Mouse (Mus musculus) ES-E14 (cell line): Measurements from ENCODE around the gene Tgm6. TPM values are rescaled to one million over a fixed set of nuclear protein-coding genes. Genes with fewer than 3 reads are reported as not detected.
A peak's percentile ranks its signal among the peaks of the same experiment; 100 is the strongest.

Experiments
- DNase-seq: peaks from one replicate; pipeline ENCODE4 v3.0.0-alpha.2; 2013; ENCODE audit warnings: low read depth, low spot score
- H3K27ac ChIP-seq: 2 replicates; pipeline ENCODE4 v1.5.1; 2012; ENCODE audit warnings: low read depth, mild to moderate bottlenecking, low read length, moderate library complexity, mixed read lengths; ENCODE audit not compliant: poor library complexity, insufficient read depth, severe bottlenecking
- H3K36me3 ChIP-seq: 2 replicates; pipeline ENCODE4 v1.6.1; 2012; ENCODE audit warnings: mild to moderate bottlenecking, low read length, moderate library complexity, mixed read lengths; ENCODE audit not compliant: control insufficient read depth, poor library complexity, insufficient read depth, severe bottlenecking
- H3K4me1 ChIP-seq, 2 experiments: fragments of 150-350 bp in 1 of 2; sonication (generic) in 1 of 2; 2 replicates each; pipeline ENCODE4 v1.6.1; 2012; ENCODE audit warnings: low read length in 2 of 2, mild to moderate bottlenecking in 1 of 2, mixed read lengths in 1 of 2; ENCODE audit not compliant: control insufficient read depth in 2 of 2, insufficient read depth in 2 of 2, poor library complexity in 1 of 2
- H3K4me3 ChIP-seq, 2 experiments: fragments of 150-350 bp in 1 of 2; sonication (generic) in 1 of 2; 2 replicates each; pipeline ENCODE4 v1.5.1; 2012; ENCODE audit warnings: low read length in 2 of 2, low read depth in 1 of 2, mild to moderate bottlenecking in 1 of 2, mixed read lengths in 1 of 2; ENCODE audit not compliant: insufficient read depth in 1 of 2, poor library complexity in 1 of 2, severe bottlenecking in 1 of 2
- H3K9ac ChIP-seq: 2 replicates; pipeline ENCODE4 v1.6.1; 2012; ENCODE audit warnings: low read depth, mild to moderate bottlenecking, low read length, mixed read lengths; ENCODE audit not compliant: poor library complexity, insufficient read depth, severe bottlenecking
- H3K9me3 ChIP-seq: fragments of 150-350 bp; sonication (generic); 2 replicates; pipeline ENCODE4 v1.6.1; 2012; ENCODE audit warnings: low read depth, mild to moderate bottlenecking, low read length; ENCODE audit not compliant: control insufficient read depth, insufficient read depth
- CHD2 ChIP-seq: IDR thresholded peaks from 2 replicates; pipeline ENCODE4 v1.6.1; 2014; ENCODE audit warnings: mild to moderate bottlenecking, low read depth, low read length, inconsistent platforms
- HCFC1 ChIP-seq: IDR thresholded peaks from 2 replicates; pipeline ENCODE4 v1.6.1; 2012; ENCODE audit warnings: low read length, inconsistent platforms, borderline replicate concordance; ENCODE audit not compliant: insufficient read depth
- MAFK ChIP-seq: IDR thresholded peaks from 2 replicates; pipeline ENCODE4 v1.6.1; 2014; ENCODE audit warnings: mild to moderate bottlenecking, low read depth, low read length, inconsistent platforms; ENCODE audit not compliant: insufficient read depth
- ZC3H11A ChIP-seq: IDR thresholded peaks from 2 replicates; pipeline ENCODE4 v1.6.1; 2012; ENCODE audit warnings: low read depth, mild to moderate bottlenecking, inconsistent platforms, low read length, borderline replicate concordance
- ZNF384 ChIP-seq: IDR thresholded peaks from 2 replicates; pipeline ENCODE4 v1.6.1; 2012; ENCODE audit warnings: low read depth, low read length, inconsistent platforms
- in situ Hi-C, 2 experiments: fragments of 600-800 bp; cut with MboI; formaldehyde crosslinking; loops; one replicate each; pipeline ENCODE4 v1.15.1; 2025; ENCODE audit warnings: low sequenced_read_pairs in 2 of 2, inconsistent platforms in 1 of 2; ENCODE audit not compliant: unreplicated experiment in 2 of 2
- total RNA-seq: library from RNA; depleted of rRNA; stranded (reverse); fragments of 300-350 nt; gene quantifications from 2 replicates; pipeline ENCODE4 v1.2.3, GENCODE M21; 2012

Gene Tgm6
- total RNA-seq, 1 experiment: not detected

DNA sequence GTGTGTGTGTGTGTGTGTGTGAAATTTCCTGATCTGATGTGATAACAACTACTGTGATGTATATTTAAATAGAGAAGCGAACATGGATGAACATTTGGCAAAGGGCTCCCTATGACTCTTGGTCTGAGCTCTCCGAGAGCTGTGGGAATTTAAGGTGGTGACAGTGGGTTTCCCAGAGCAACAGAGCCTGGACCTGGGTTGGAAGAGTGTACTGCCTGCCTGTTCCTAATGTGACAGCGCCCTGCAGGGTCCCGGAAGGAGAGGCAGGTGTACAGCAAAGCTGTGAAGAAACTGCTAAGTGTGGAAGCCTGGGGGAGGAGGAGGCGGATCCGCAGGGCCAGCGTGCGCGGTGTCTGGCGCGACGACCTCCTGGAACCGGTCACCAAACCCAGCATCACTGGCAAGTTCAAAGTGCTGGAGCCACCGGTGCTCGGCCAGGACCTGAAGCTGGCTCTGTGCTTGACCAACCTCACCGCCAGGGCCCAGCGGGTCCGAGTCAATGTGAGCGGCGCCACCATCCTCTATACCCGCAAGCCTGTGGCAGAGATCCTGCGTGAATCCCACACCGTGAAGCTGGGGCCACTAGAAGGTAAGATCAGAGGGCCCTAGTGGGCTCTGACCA, 32.6 kb downstream of the Tgm6 start:
- H3K4me3 ChIP-seq: peak overlapping the region; percentile 52 to 54; a peak in 3 of 4 replicates
- H3K9me3 ChIP-seq: no peaks in the 10 kb centered on the region
- no peak for TF ChIP-seq CHD2
- TF ChIP-seq ZNF384: no peak
- TF ChIP-seq HCFC1: no peak
- TF ChIP-seq MAFK: no peak
- no peak for TF ChIP-seq ZC3H11A
- no peak overlapping the region for H3K27ac ChIP-seq
- no peaks in the 10 kb centered on the region for H3K36me3 ChIP-seq
- H3K4me1 ChIP-seq: no peaks in the 10 kb centered on the region
- no peak for DNase-seq
- in situ Hi-C loops: no loop called here
- H3K9ac ChIP-seq: peak overlapping the region; percentile 24; the same call in 1 of the 2 replicates

DNA sequence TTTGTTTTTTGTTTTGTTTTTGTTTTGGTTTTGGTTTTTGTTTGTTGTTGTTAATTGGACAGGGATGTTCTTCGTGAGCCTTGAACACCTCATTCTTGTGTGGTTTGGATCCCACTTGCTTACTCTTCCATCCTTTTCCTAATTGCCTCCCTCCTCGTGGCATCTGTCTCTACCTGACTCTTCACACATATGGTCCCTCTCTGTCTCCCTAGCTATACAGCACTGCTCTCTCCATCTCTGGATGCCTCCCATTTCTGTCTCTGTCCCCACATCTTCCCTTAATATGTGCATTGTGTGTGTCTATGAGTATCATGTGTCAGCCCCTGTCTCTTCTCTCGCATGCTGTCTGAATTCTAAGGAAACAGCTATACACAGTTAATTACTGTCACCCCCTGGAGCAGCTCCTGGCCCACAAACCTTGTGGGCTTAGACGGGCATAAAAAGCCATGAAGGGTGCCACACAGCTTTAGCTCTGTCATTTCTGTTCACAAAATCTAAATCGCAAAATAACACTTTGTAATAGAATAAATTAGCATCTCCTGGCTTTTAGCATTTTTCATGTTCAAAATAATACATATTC, 34.0 kb downstream of the Tgm6 start:
- no peaks in the 10 kb centered on the region for H3K4me1 ChIP-seq
- no peak for DNase-seq
- H3K9ac ChIP-seq: no peak overlapping the region
- H3K36me3 ChIP-seq: no peaks in the 10 kb centered on the region
- no peaks in the 10 kb centered on the region for H3K9me3 ChIP-seq
- no peak overlapping the region for H3K27ac ChIP-seq
- H3K4me3 ChIP-seq: no peak overlapping the region
- TF ChIP-seq HCFC1 (no peak), ZC3H11A (no peak), MAFK (no peak), ZNF384 (no peak), CHD2 (no peak)
- in situ Hi-C loops: no loop called here

DNA sequence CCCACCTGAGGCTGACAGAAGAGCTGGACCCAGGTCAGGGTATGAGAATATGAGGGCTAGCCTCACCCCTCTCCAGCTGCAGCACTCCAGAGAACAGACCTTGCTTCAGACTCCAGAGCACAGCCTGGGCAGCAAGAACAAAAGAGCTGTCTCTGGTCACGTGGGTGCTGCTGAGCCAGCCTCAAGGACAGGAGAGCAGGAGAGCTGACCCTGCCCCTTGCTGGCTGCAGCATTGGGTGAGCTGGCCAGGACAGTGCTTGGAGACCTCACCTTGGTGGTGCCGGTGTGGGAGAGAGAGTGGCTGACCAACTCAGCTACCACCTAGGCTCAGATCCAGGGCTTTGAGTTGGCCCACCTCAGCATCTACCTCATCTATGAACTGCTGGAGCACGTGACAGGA, 43.0 kb downstream of the Tgm6 start:
- TF ChIP-seq MAFK: no peak
- TF ChIP-seq CHD2: no peak
- TF ChIP-seq ZC3H11A: no peak
- no peak for TF ChIP-seq HCFC1
- no peak for TF ChIP-seq ZNF384
- H3K9me3 ChIP-seq: no peaks in the 10 kb centered on the region
- H3K9ac ChIP-seq: no peak overlapping the region
- H3K4me1 ChIP-seq: no peaks in the 10 kb centered on the region
- no peak overlapping the region for H3K4me3 ChIP-seq
- in situ Hi-C loops: no loop called here
- H3K36me3 ChIP-seq: no peaks in the 10 kb centered on the region
- no peak overlapping the region for H3K27ac ChIP-seq
- no peak for DNase-seq

DNA sequence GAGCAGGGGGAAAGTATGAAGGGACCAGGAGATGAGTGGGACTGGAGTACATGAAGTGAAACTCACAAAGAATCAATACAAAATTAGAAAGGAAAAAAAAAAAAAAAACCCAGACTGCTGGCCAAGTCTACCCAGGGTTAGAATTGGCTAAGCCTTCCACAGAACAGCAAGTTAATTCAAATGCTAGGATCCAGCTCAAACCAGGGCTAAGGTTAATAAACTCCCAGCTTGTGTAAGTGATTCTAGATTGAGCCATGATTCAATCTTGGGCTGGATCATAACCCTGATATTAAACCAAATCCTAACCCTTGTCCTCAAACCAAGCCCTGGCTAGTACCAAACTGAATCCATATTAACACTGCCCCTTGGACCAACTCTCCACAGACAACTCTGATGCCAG, 43.6 kb downstream of the Tgm6 start:
- Histone ChIP-seq H3K27ac (no peak overlapping the region), H3K9ac (no peak overlapping the region), H3K9me3 (no peaks in the 10 kb centered on the region), H3K4me3 (no peak overlapping the region), H3K4me1 (no peaks in the 10 kb centered on the region), H3K36me3 (no peaks in the 10 kb centered on the region)
- TF ChIP-seq CHD2 (no peak), MAFK (no peak), ZC3H11A (no peak), ZNF384 (no peak), HCFC1 (no peak)
- in situ Hi-C loops: no loop called here
- DNase-seq: no peak
